Mouse (Mus musculus): ENCODE measurements around the gene Abcf3. TPM values are rescaled to one million over a fixed set of nuclear protein-coding genes. Genes with fewer than 3 reads are reported as not detected.
A peak's percentile ranks its signal among the peaks of the same experiment; 100 is the strongest.

Abcf3 gene
- total RNA-seq, 1 experiment from 2014 or later = 76.3 TPM

DNA sequence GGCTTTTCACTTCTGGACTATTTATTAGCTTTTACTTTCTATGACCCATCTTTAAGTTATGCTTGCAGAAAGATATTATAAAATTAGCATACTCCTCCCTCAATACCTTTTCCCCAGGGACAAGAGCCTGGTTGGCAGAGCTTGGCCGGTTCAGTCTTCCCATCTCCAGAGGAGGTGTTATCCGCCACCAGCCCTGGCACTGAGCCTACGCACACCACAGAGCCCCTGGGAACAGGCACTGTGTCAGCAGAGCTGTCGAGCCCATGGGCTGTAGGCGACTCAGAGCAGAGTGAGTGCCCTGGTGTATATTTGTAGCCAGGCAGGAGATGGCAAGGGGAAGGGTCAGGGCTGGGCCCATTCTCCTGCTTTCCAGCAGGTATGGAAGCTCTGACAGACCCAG lies 52.1 kb downstream of the Abcf3 start:
- no peak for ATAC-seq (replicated peaks; ENCODE audit: insufficient number of reproducible peaks, low FRiP score, low TSS enrichment, poor library complexity, severe bottlenecking)

DNA sequence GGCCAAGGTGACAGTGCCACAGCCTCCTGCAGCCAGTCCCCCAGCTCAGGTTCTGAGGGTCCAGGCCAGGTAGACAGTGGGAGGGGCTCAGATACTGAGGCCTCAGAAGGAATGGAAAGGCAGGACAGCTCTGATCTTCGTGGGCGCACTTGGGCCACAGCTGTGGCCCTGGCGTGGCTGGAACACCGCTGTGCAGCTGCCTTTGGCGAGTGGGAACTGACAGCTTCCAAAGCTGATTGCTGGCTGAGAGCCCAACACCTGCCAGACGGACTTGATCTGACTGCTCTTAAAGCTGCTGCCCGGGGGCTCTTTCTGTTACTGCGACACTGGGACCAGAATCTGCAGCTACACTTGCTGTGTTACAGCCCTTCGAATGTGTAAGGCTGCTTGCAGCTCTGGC lies 56.3 kb downstream of the Abcf3 start:
- ATAC-seq (replicated peaks; ENCODE audit: insufficient number of reproducible peaks, low FRiP score, low TSS enrichment, poor library complexity, severe bottlenecking) = no peak

DNA sequence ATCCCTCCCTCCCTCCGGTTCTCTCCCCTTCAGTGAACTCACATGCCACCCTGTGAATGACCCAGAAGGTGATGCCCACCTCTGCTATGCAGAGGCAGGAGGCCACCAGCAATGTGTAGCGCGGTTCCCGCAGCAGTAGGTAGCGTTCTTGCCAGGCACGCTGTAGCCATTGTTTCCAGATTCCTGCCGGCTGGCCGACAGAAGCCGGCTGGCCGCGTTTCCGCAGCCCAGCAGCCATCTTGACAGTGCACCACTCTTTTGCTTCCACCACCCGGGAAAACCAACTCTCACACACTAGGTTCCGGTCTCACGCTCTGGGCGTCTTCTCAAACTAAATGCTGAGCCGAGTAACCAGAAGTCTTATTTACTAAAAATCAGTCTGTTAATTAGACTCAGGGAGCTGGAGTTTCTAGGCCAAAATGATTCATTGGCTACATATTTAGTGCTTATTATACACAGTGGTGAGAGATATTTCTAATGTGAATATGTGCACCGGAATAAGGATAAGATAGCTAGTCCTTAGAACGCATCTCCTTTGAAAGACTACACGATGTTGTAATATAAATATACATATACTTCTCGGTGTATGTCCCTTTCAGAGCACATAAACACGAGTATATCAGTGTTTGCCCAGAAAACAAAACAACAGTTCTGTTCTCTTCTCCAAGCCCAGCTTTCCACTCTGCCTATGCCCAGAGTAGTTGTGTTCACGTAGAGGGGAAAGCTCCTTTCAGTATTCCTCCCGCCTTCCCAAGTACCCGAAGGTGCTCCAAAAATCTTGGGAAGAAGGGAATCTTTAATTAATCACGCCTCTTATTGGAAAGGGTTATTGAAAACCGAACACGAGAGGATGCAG lies 62.4 kb downstream of the Abcf3 start:
- ATAC-seq (replicated peaks; ENCODE audit: insufficient number of reproducible peaks, low FRiP score, low TSS enrichment, poor library complexity, severe bottlenecking) = peak; percentile 80

Other genes starting within 250 kb of the Abcf3 start
- 124 to 272 TPM (median 203 TPM) in 3 replicates for gene Parl, start 246.2 kb upstream of the Abcf3 start, total RNA-seq (2017)
- gene Cyp2ab1, start 223.2 kb upstream of the Abcf3 start, total RNA-seq (2017) = 70.8 to 81.1 TPM (median 72.0 TPM) in 3 replicates
- 65.5 to 91.9 TPM (median 76.3 TPM) in 3 replicates for gene Abcc5, start 122.2 kb upstream of the Abcf3 start, total RNA-seq (2017)
- gene Eif2b5, start 49.8 kb upstream of the Abcf3 start, total RNA-seq (2017) = 41.2 to 57.3 TPM (median 43.4 TPM) in 3 replicates
- 2.7 to 8.4 TPM (median 5.5 TPM) in 3 replicates for gene Dvl3, start 31.6 kb upstream of the Abcf3 start, total RNA-seq (2017)
- gene Ap2m1, start 13.1 kb upstream of the Abcf3 start, total RNA-seq (2017) = 128 to 192 TPM (median 148 TPM) in 3 replicates
- not detected in 3 replicates for gene Vwa5b2, start 40.9 kb downstream of the Abcf3 start, total RNA-seq (2017)
- 2.4 to 3.1 TPM (median 2.5 TPM) in 3 replicates for gene Eef1akmt4, start 63.0 kb downstream of the Abcf3 start, total RNA-seq (2017)
- gene Gm49333, start 63.0 kb downstream of the Abcf3 start, total RNA-seq (2017) = not detected in 3 replicates
- 4.3 to 11.9 TPM (median 5.5 TPM) in 3 replicates for gene Alg3, start 63.2 kb downstream of the Abcf3 start, total RNA-seq (2017)
- 0.49 TPM in 1 of 3 replicates, not detected in the others for gene Camk2n2, start 72.7 kb downstream of the Abcf3 start, total RNA-seq (2017)
- not detected in 3 replicates for gene Ece2, start 81.3 kb downstream of the Abcf3 start, total RNA-seq (2017)
- 155 to 180 TPM (median 178 TPM) in 3 replicates for gene Psmd2, start 103.1 kb downstream of the Abcf3 start, total RNA-seq (2017)
- gene Eif4g1, start 119.7 kb downstream of the Abcf3 start, total RNA-seq (2017) = 140 to 207 TPM (median 147 TPM) in 3 replicates
- gene Fam131a, start 144.7 kb downstream of the Abcf3 start, total RNA-seq (2017) = 1.8 to 5.8 TPM (median 3.5 TPM) in 3 replicates
- gene Polr2h, start 169.1 kb downstream of the Abcf3 start, total RNA-seq (2017) = 20.0 to 31.9 TPM (median 24.4 TPM) in 3 replicates
- gene Clcn2, start 169.2 kb downstream of the Abcf3 start, total RNA-seq (2017) = 0.68 TPM in 1 of 3 replicates, not detected in the others
- not detected in 3 replicates for gene Chrd, start 184.6 kb downstream of the Abcf3 start, total RNA-seq (2017)
- gene Thpo, start 185.9 kb downstream of the Abcf3 start, total RNA-seq (2017) = not detected in 3 replicates

Measured in monocyte, adult 5-6 weeks (primary cell).